Mouse (Mus musculus): ENCODE measurements around the gene Ncoa1. TPM values are rescaled to one million over a fixed set of nuclear protein-coding genes. Genes with fewer than 3 reads are reported as not detected.
"Not testable (repeated sequence)": the region's sequence is repeated elsewhere in the genome, so short reads cannot be mapped to it uniquely, and the experiment has no call there.

Gene Ncoa1
- total RNA-seq, 2 experiments from 2014 or later = 3.1 to 23.2 TPM

DNA sequence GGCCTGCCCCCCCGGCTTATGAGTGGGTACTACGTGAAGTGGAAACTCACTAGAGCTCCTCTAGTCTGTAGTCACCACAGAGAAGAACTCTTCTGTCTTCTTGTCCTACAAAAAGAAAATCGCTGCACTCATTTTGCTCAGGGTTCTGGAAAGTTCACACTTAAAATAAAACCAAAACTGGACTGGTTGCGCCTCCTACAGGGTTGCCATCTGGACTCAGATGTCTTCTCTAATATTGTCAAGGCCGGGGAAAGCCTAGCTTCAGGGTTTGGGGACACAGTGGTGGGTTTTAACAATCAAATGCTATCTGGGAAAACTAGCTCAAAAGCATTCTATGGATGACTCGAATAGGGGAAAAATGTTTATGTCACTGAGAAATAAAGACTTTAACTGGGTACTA lies 227.2 kb downstream of the Ncoa1 start:
- ATAC-seq (replicated peaks; ENCODE audit: low FRiP score, poor library complexity, severe bottlenecking) = no peak

DNA sequence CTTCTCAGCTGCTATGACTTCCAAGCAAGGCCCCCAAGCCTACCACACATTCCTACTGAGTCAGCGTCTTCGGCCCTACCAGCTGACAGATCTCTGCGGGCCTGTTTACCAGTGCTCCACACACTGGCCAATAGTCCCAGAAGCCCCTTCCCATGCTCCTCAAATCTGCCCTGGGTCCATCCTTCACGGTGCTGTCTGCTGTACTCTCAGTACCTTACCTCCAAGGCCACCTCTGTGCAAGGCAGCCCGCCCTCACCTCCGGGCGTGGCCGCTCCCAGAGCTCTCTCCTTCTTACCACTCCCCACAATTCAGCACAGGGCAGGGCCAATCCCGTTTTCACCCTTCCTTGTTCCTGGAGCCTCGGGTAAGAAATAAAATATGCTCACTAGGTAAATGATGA lies 231.2 kb downstream of the Ncoa1 start:
- no peak for ATAC-seq (replicated peaks; ENCODE audit: low FRiP score, poor library complexity, severe bottlenecking)

DNA sequence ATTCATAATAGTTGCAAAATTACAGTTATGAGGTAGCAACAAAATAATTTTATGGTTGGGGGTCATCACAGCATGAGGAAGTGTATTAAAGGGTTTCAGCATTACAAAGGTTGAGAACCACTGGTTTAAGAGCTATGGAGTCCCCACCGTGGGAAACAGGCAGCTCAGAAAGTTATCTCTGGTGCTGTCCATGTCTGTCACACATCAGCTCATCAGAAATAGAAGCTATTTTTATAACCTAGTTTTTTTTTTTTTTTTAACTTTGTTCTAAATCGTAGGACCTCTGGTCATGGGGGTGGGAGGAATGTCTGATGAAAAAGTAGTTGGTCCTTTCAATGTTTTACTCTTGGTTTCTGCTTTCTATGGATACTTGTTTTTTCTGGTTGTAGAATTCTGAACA lies 233.2 kb downstream of the Ncoa1 start:
- no peak for ATAC-seq (replicated peaks; ENCODE audit: low FRiP score, poor library complexity, severe bottlenecking)

DNA sequence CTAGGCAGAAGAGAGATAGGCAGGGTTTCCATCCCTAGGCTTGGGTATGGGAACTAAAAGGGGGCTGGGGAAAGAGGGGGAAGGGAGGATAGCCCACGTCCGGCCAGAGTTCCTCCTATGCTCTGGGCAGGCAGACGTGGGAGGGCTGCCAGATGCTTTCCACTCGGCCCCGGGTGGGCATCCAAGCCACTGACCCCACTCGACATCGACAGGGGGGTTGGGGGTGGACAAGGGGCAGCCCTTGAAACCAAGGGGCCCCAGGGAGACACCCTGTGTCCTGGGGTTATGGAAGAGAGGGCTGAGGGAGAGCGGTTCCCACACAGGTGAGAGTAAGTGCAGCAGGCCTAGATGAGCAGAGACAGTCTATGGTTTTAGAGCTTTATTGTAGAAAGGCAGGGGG lies 236.7 kb downstream of the Ncoa1 start:
- ATAC-seq (replicated peaks; ENCODE audit: low FRiP score, poor library complexity, severe bottlenecking) = not testable (repeated sequence)

GRCm38 (mm10) chr12:4237481-4237880 lies 239.5 kb downstream of the Ncoa1 start:
- no peak for ATAC-seq (replicated peaks; ENCODE audit: low FRiP score, poor library complexity, severe bottlenecking)

GRCm38 (mm10) chr12:4233572-4234508 lies 243.1 kb downstream of the Ncoa1 start, which contains the start of the genes Ptrhd1 and Cenpo:
Gene Ptrhd1 (plus strand): TSS chr12:4234027.
Gene Cenpo (minus strand): TSS chr12:4234294.
- peak; percentile 96 for ATAC-seq (replicated peaks; ENCODE audit: low FRiP score, poor library complexity, severe bottlenecking)

DNA sequence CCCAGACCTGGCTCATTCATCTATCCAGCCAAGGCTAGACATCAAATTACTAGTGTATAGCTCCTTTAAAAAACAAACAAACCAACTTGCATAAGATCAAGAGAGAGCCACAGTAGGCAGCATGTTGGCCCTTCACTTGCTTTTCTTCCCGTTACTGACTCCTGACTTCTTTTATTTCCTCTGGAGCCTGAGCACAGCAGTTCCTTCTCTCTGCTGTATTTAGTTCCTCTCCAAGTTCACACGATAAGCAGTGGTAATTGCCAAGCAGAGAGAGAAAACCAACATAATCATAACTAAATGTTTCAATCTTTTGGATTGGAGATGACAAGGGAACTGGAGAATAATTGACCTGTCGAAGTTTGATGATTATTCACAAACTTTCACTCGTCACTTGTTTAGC lies 244.2 kb downstream of the Ncoa1 start:
- no peak for ATAC-seq (replicated peaks; ENCODE audit: low FRiP score, poor library complexity, severe bottlenecking)

DNA sequence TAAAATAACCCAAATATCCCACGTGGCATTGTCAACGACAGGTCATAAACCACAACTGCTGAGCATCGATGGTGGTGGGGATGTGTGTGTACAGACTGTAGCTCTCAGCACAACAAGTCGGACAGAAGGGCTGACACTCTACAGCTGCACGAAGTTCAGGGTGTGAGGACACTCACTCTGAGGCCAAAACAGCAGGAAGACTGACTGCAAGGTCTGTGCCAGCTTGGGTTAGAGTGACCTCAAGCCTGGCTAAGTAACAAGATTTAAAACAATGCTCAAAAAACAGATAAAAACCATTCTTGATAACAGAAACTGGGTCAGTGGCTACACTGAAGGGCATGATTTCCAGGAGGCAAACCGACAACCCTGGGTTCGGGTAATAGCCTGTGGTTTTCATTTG lies 246.8 kb downstream of the Ncoa1 start:
- ATAC-seq (replicated peaks; ENCODE audit: low FRiP score, poor library complexity, severe bottlenecking) = no peak

GRCm38 (mm10) chr12:4212908-4213307 lies 264.1 kb downstream of the Ncoa1 start:
- no peak for ATAC-seq (replicated peaks; ENCODE audit: low FRiP score, poor library complexity, severe bottlenecking)

GRCm38 (mm10) chr12:4211174-4211573 lies 265.8 kb downstream of the Ncoa1 start:
- ATAC-seq (replicated peaks; ENCODE audit: low FRiP score, poor library complexity, severe bottlenecking) = no peak

DNA sequence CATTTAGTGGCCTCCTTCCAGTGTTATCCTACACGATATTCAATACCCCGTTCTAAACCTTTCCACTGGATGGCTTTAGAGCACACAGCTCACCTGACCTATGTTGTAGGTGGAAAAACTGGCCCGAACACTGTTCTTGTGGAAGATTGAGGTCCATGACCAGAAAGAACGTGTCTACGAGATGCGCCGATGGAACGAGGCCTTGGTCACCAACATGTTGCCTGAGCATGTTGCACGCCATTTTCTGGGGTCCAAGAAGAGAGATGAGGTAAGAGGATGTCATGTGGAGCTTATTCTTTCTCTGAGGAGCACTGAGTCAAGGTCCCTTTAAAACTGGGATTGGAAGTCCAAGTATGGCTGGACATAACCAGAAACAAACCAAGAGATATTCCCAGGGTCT lies 267.8 kb downstream of the Ncoa1 start:
- no peak for ATAC-seq (replicated peaks; ENCODE audit: low FRiP score, poor library complexity, severe bottlenecking)

GRCm38 (mm10) chr12:4208405-4209133 lies 268.4 kb downstream of the Ncoa1 start:
- 0 out of 2 replicates have a peak, but pooled peaks have one; percentile 25 for ATAC-seq (replicated peaks; ENCODE audit: low FRiP score, poor library complexity, severe bottlenecking)

GRCm38 (mm10) chr12:4206106-4206505 lies 270.9 kb downstream of the Ncoa1 start:
- ATAC-seq (replicated peaks; ENCODE audit: low FRiP score, poor library complexity, severe bottlenecking) = no peak

- ATAC-seq (replicated peaks; ENCODE audit: low FRiP score, poor library complexity, severe bottlenecking) = no peak
These were observed 274.8 kb downstream of the Ncoa1 start for GRCm38 (mm10) chr12:4202206-4202605.

DNA sequence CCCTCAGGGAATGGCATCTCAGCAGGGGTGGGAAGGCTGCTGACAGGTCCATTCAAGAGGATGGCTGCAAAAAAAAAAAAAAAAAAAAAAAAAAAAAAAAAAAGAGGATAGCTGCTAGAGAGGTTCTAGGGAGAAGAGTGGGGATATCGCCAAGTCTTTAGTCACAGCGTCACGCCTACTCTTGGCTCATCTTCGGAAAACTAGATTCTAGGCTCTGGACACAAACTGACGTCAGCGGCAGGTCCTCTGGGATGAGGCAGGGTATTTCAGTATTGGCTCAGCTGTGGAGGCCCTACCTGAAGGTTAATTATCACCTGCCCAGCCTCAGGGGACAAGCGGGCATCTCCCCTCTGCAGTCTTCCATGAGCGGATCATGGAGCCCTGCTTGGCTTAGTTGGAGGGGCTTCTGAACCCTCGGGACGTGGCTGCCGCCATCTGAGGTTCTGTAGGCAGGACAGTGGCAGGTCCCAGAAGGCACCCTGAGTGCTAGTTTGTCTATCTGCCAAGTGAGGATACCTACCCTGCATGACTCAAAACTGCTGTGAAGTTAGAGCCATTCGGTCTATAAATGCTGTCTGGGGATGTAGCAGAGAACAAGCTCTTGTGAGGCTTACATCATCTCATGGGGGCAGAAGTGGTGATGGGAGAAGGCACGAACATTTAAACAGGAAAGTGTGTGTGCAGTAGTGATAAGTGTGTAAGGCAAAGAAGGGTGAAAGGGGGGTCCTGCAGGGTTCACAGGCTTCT lies 275.4 kb downstream of the Ncoa1 start:
- no peak for ATAC-seq (replicated peaks; ENCODE audit: low FRiP score, poor library complexity, severe bottlenecking)

DNA sequence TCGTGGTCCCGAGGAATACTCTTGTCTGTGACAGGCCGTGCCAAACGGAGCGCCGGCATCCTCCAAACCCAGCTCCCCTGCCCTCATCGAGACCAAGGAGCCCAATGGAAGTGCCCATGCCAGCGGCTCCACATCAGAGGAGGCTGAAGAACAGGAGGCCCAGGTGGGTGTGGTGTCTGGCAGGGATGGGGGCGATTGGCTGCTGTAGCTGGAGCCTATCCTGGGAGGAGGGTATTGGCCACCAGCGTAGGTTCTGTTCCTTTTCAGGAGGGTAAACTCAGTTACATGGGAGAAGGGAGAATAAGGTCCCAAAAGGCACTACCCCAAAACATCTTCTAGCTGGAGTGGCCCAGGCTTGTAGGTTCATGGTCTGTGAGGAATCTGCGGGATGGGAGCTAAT lies 277.7 kb downstream of the Ncoa1 start:
- ATAC-seq (replicated peaks; ENCODE audit: low FRiP score, poor library complexity, severe bottlenecking) = no peak

GRCm38 (mm10) chr12:4198702-4199101 lies 278.3 kb downstream of the Ncoa1 start:
- ATAC-seq (replicated peaks; ENCODE audit: low FRiP score, poor library complexity, severe bottlenecking) = no peak

Data from erythroblast, adult 5-6 weeks (primary cell).